8 mouse cellular contexts compared by ENCODE assay signal in the genomic region with DNA sequence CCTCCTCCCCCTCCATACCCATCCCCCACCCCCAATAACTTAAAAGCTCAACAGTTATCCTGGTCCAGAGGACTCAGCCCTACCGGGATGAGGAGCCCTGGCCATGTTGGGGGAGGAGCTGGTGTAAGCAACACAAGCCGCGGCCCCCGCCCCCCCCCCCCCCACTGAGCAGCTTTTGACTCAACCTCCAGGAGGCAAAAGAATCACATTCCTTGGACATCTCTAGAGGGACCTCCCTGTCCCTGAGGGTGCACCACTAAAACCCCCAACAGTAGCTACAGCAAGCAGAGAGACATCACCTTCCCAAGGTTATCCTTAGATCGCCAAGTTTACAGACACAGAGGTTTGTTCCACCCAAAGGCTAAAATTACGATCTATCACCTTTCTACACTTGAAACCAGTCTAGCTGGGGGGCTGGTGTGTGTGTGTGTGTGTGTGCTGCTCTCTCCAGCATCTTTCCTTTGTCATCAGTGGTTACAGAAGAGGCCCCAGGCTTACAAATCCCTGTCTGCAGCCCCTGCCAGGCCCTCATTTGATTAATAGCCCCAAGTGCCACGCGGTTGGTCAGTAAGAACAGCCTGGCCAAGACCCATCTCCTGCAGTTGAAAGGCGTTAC. TPM values are rescaled to one million over a fixed set of nuclear protein-coding genes. Genes with fewer than 3 reads are reported as not detected.
A peak's percentile ranks its signal among the peaks of the same experiment; 100 is the strongest.
DNase-seq lines count a peak whose midpoint lies in the region; ATAC-seq and TF ChIP-seq lines count a peak whose summit lies in the region.
"Had no signal": no experiment of that assay in that cellular context is flagged by ENCODE, and none has a peak within 500 bp of the region (broad histone marks: within the 10 kb centered on the region; RNA-seq: fewer than 3 reads in every experiment).

No protein-coding gene starts in this region.

- TF ChIP-seq POLR2A in lung, adult 2 months (IDR thresholded peaks at IDR 0.05; ENCODE audit: borderline replicate concordance, extremely low read depth, low read depth, low read length) = no peak

- peak overlapping the region; percentile 65 for H3K4me3 ChIP-seq in lung, embryonic 16.5 days (ENCODE audit: low read length)
- no peak overlapping the region for H3K4me3 ChIP-seq in lung, adult 2 months (replicated peaks; ENCODE audit: extremely low read depth, low read depth, low read length)
- peak overlapping the region; percentile 55 for H3K4me3 ChIP-seq in embryonic facial prominence, embryonic 11.5 days (ENCODE audit: low read depth, low read length)
- peak overlapping the region; percentile 51 for H3K4me3 ChIP-seq in limb, embryonic 11.5 days (ENCODE audit: low read depth, low read length)
- H3K4me3 ChIP-seq in stomach, postnatal 0 days (ENCODE audit: low read depth, low read length) = no peak overlapping the region

- H3K36me3 ChIP-seq in lung, embryonic 16.5 days (ENCODE audit: control insufficient read depth, insufficient read depth, low read length) = no peaks in the 10 kb centered on the region
- H3K36me3 ChIP-seq in embryonic facial prominence, embryonic 11.5 days (replicated peaks; ENCODE audit: control insufficient read depth, insufficient read depth, low read depth, low read length) = no peaks in the 10 kb centered on the region
- no peaks in the 10 kb centered on the region for H3K36me3 ChIP-seq in limb, embryonic 11.5 days (ENCODE audit: control insufficient read depth, insufficient read depth, low read length)
- no peaks in the 10 kb centered on the region for H3K36me3 ChIP-seq in stomach, postnatal 0 days (ENCODE audit: control insufficient read depth, insufficient read depth, low read length)

- H3K9me3 ChIP-seq in lung, embryonic 16.5 days (ENCODE audit: control insufficient read depth, low read length) = no peaks in the 10 kb centered on the region
- no peaks in the 10 kb centered on the region for H3K9me3 ChIP-seq in embryonic facial prominence, embryonic 11.5 days (replicated peaks; ENCODE audit: control insufficient read depth, low read length)
- H3K9me3 ChIP-seq in limb, embryonic 11.5 days (ENCODE audit: control insufficient read depth, low read length) = no peaks in the 10 kb centered on the region
- H3K9me3 ChIP-seq in stomach, postnatal 0 days (ENCODE audit: control insufficient read depth, low read length) = no peaks in the 10 kb centered on the region

- no peak for TF ChIP-seq CTCF in lung, adult 2 months (IDR thresholded peaks at IDR 0.05; ENCODE audit: insufficient read depth, low read length)
- no peak for TF ChIP-seq CTCF in stomach, postnatal 0 days (IDR thresholded peaks at IDR 0.05; ENCODE audit: low read depth)

- H3K4me2 ChIP-seq in lung, embryonic 16.5 days (ENCODE audit: low read depth, low read length) = peak overlapping the region; percentile 70
- peak overlapping the region; percentile 94 for H3K4me2 ChIP-seq in embryonic facial prominence, embryonic 11.5 days (ENCODE audit: low read depth, low read length)
- H3K4me2 ChIP-seq in limb, embryonic 11.5 days (ENCODE audit: low read depth, severe bottlenecking) = peak overlapping the region; percentile 85
- H3K4me2 ChIP-seq in stomach, postnatal 0 days (replicated peaks; ENCODE audit: low read depth) = peak overlapping the region; percentile 79; the same call in 1 of the 2 replicates

- peak overlapping the region; percentile 75 for H3K9ac ChIP-seq in lung, embryonic 16.5 days (ENCODE audit: low read length)
- peak overlapping the region; percentile 25 for H3K9ac ChIP-seq in embryonic facial prominence, embryonic 11.5 days (replicated peaks; ENCODE audit: low read length)
- no peak overlapping the region for H3K9ac ChIP-seq in limb, embryonic 11.5 days (ENCODE audit: low read length)
- H3K9ac ChIP-seq in stomach, postnatal 0 days (ENCODE audit: low read length) = no peak overlapping the region

- DNase-seq in lung, adult 2 months = no peak
- DNase-seq in embryonic facial prominence, embryonic 11.5 days (ENCODE audit: low spot score) = peak; percentile 46
- DNase-seq in limb, embryonic 11.5 days (ENCODE audit: low spot score) = peak; percentile 50
- no peak for DNase-seq in stomach, postnatal 0 days (ENCODE audit: low spot score)
- DNase-seq in testis, postnatal 14 days (ENCODE audit: low spot score) = no peak
- DNase-seq in kidney, postnatal 10 days = no peak

- peak overlapping the region; percentile 73 for H3K27ac ChIP-seq in lung, embryonic 16.5 days (ENCODE audit: low read length)
- H3K27ac ChIP-seq in embryonic facial prominence, embryonic 11.5 days (replicated peaks; ENCODE audit: low read depth, low read length) = peak overlapping the region; percentile 41
- no peak overlapping the region; the same call in 1 of the 2 replicates for H3K27ac ChIP-seq in limb, embryonic 11.5 days (replicated peaks; ENCODE audit: low read depth, low read length)
- H3K27ac ChIP-seq in stomach, postnatal 0 days (replicated peaks) = no peak overlapping the region

- peaks cover 14% of the 10 kb centered on the region for H3K4me1 ChIP-seq in lung, embryonic 16.5 days (replicated peaks; ENCODE audit: control insufficient read depth, insufficient read depth, low read length)
- no peaks in the 10 kb centered on the region for H3K4me1 ChIP-seq in lung, adult 2 months (ENCODE audit: control insufficient read depth, insufficient read depth, low read length)
- peaks cover 4% of the 10 kb centered on the region for H3K4me1 ChIP-seq in embryonic facial prominence, embryonic 11.5 days (ENCODE audit: control insufficient read depth, insufficient read depth, low read length)
- peaks cover 21% of the 10 kb centered on the region for H3K4me1 ChIP-seq in limb, embryonic 11.5 days (ENCODE audit: control insufficient read depth, insufficient read depth, low read length)
- 0 out of 2 replicates have a peak, but pooled peaks cover 6% of the 10 kb centered on the region for H3K4me1 ChIP-seq in stomach, postnatal 0 days (replicated peaks; ENCODE audit: control insufficient read depth, insufficient read depth)

- ATAC-seq in lung, embryonic 16.5 days (ENCODE audit: low read depth) = no peak
- 0 out of 2 replicates have a peak, but pooled peaks have one; percentile 8 for ATAC-seq in embryonic facial prominence, embryonic 11.5 days (replicated peaks; ENCODE audit: insufficient number of reproducible peaks, low FRiP score, low TSS enrichment, low read depth)
- no peak for ATAC-seq in limb, embryonic 11.5 days (ENCODE audit: insufficient number of reproducible peaks, low FRiP score, low TSS enrichment, low read depth)
- no peak for ATAC-seq in stomach, postnatal 0 days (ENCODE audit: low FRiP score, low TSS enrichment)
- ATAC-seq: inflammation-experienced regulatory T-cells, adult 6 months had no signal

- peaks cover 20% of the 10 kb centered on the region for H3K27me3 ChIP-seq in lung, embryonic 16.5 days (ENCODE audit: control insufficient read depth, insufficient read depth, low read depth, low read length)
- no peaks in the 10 kb centered on the region for H3K27me3 ChIP-seq in embryonic facial prominence, embryonic 11.5 days (ENCODE audit: control insufficient read depth, insufficient read depth, low read length)
- H3K27me3 ChIP-seq in limb, embryonic 11.5 days (ENCODE audit: control insufficient read depth, insufficient read depth, low read length) = no peaks in the 10 kb centered on the region
- H3K27me3 ChIP-seq in stomach, postnatal 0 days (ENCODE audit: control insufficient read depth, insufficient read depth, low read length) = no peaks in the 10 kb centered on the region

- 9% methylated on average over 9 of the region's 9 CpGs for WGBS in lung, embryonic 16.5 days
- WGBS in lung, adult 2 months = 47% methylated on average over 9 of the region's 9 CpGs
- 4% methylated on average over 9 of the region's 9 CpGs for WGBS in embryonic facial prominence, embryonic 11.5 days
- 5% methylated on average over 6 of the region's 9 CpGs for WGBS in limb, embryonic 11.5 days
- 35% methylated on average over 6 of the region's 9 CpGs for WGBS in stomach, postnatal 0 days

- TF ChIP-seq EP300 in stomach, postnatal 0 days (optimal IDR thresholded peaks at IDR 0.05) = no peak

RNA-seq across cellular contexts. Expression of gene Col18a1, which starts 1.8 kb away (rescaled TPM):
- 298 and 315 TPM in 2 replicates for polyA plus RNA-seq in lung, embryonic 16.5 days (2015; fragmentation: Nextera tagmentation; extraction: Ambion mirVana)
- 38.1 and 39.3 TPM in 2 replicates for polyA plus RNA-seq in lung, adult 2 months (2012; rRNA removed)
- polyA plus RNA-seq in embryonic facial prominence, embryonic 11.5 days (2014; fragmentation: Nextera tagmentation; extraction: Ambion mirVana) = 55.5 and 57.5 TPM in 2 replicates
- polyA plus RNA-seq in limb, embryonic 11.5 days (2014; fragmentation: Nextera tagmentation; extraction: Ambion mirVana) = 63.0 and 77.1 TPM in 2 replicates
- polyA plus RNA-seq in stomach, postnatal 0 days (2015; fragmentation: Nextera tagmentation; extraction: Ambion mirVana) = 26.3 and 26.6 TPM in 2 replicates

Comparison
In these comparisons a context has a peak if more than half of its experiments do, and no peak if none do; other contexts are left out.
1. H3K4me3 ChIP-seq: peak in lung, embryonic 16.5 days (single experiment), embryonic facial prominence, embryonic 11.5 days (single experiment) and limb, embryonic 11.5 days (single experiment); none in lung, adult 2 months (single experiment) and stomach, postnatal 0 days (single experiment).
2. H3K27ac ChIP-seq: peak in lung, embryonic 16.5 days (single experiment) and embryonic facial prominence, embryonic 11.5 days (single experiment); none in limb, embryonic 11.5 days (single experiment) and stomach, postnatal 0 days (single experiment).
3. H3K9ac ChIP-seq: peak in lung, embryonic 16.5 days (single experiment) and embryonic facial prominence, embryonic 11.5 days (single experiment); none in limb, embryonic 11.5 days (single experiment) and stomach, postnatal 0 days (single experiment).
4. DNase-seq: peak in embryonic facial prominence, embryonic 11.5 days (single experiment) and limb, embryonic 11.5 days (single experiment); none in lung, adult 2 months (single experiment), stomach, postnatal 0 days (single experiment), testis, postnatal 14 days (single experiment) and kidney, postnatal 10 days (single experiment).
5. Peak in every context shown above with its lines, with median percentiles within 50 percentile points of each other: H3K4me2 ChIP-seq.